Mouse (Mus musculus): ENCODE measurements around the gene AC192777.2.
"Not testable (repeated sequence)": the region's sequence is repeated elsewhere in the genome, so short reads cannot be mapped to it uniquely, and the experiment has no call there.

AC192777.2 gene

GRCm38 (mm10) chr17:40095150-40095549, at the start of gene AC192777.2:
Gene AC192777.2 (plus strand): TSS chr17:40095450.
- not testable (repeated sequence) for DNase-seq (ENCODE audit: low spot score in 2 of 2)

- DNase-seq (ENCODE audit: low spot score in 2 of 2): not testable (repeated sequence)
Observed at GRCm38 (mm10) chr17:40116172-40116571, 20.9 kb downstream of the AC192777.2 start.

DNA sequence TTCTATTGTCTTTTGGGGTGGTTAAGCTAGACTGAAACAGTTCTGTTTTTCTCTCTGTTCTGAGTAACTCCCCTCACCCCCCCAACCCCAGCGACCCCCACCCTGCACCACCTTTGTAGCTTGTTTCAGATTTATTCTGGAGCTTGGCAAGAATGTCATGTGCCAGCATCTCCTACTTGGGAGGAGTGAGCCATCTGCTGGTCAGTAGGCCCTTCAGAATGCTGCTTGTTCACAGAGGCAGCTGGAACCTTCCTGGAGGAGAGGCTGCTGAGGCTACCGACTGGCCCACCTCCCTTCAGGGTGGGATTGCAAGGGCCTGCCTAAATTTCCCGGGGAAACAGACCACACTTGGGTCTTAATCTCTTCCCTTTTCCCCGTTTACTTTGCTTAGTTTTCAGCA, 21.6 kb downstream of the AC192777.2 start:
- DNase-seq (ENCODE audit: low spot score in 2 of 2): not testable (repeated sequence)

Measured in right cerebral cortex, postnatal 36 days (tissue).